Mouse (Mus musculus): ENCODE data around the gene C2cd5. TPM values are rescaled to one million over a fixed set of nuclear protein-coding genes. Genes with fewer than 3 reads are reported as not detected.

C2cd5 gene
- total and polyA plus RNA-seq, 2 experiments from 2014 or later: 22.9 to 41.4 TPM

DNA sequence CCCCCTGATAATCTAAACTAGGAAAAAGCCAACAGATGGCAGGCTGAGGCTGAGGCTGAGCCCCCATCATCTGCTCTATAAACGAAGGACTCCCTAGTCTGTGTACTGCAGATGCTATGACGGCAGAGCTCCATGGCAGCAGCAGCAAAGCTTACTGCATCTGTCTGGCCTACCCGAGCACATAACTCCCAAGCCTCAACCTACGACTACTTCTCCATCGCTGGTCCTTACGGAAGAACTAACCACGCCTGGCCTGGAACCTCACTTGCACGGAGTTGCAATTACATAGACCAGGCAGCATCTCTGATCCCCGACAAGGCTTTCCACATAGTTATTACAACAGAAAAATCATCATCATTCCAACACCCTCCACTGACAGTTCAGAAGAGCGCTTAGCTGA is 23.5 kb downstream of the C2cd5 start:
- Histone ChIP-seq H3K9me3 (ENCODE audit: low read length) (no peaks in the 10 kb centered on the region), H3K36me3 (ENCODE audit: insufficient read depth, low read length) (peaks cover 39% of the 10 kb centered on the region), H3K9ac (replicated peaks; ENCODE audit: low read length, poor library complexity, severe bottlenecking) (no peak overlapping the region), H3K4me3 (ENCODE audit: low read depth, low read length) (no peak overlapping the region), H3K4me2 (ENCODE audit: low read depth, low read length, poor library complexity, severe bottlenecking) (no peak overlapping the region), H3K4me1 (ENCODE audit: insufficient read depth, low read length) (no peaks in the 10 kb centered on the region), H3K27me3 (ENCODE audit: insufficient read depth, low read length) (no peaks in the 10 kb centered on the region), H3K27ac (ENCODE audit: low read depth, low read length) (no peak overlapping the region)
- no peak for TF ChIP-seq CTCF (IDR thresholded peaks at IDR 0.05)
- WGBS: 94% methylated on average over 10 of the region's 10 CpGs
- ATAC-seq (ENCODE audit: low FRiP score) (no peak), DNase-seq (ENCODE audit: low spot score) (no peak)

GRCm38 (mm10) chr6:143073914-143074313 is 26.0 kb downstream of the C2cd5 start:
- Histone ChIP-seq H3K36me3 (ENCODE audit: insufficient read depth, low read length) (peaks cover 36% of the 10 kb centered on the region), H3K27ac (ENCODE audit: low read depth, low read length) (no peak overlapping the region), H3K4me2 (ENCODE audit: low read depth, low read length, poor library complexity, severe bottlenecking) (no peak overlapping the region), H3K9ac (replicated peaks; ENCODE audit: low read length, poor library complexity, severe bottlenecking) (no peak overlapping the region), H3K4me3 (ENCODE audit: low read depth, low read length) (no peak overlapping the region), H3K27me3 (ENCODE audit: insufficient read depth, low read length) (no peaks in the 10 kb centered on the region), H3K4me1 (ENCODE audit: insufficient read depth, low read length) (no peaks in the 10 kb centered on the region), H3K9me3 (ENCODE audit: low read length) (no peaks in the 10 kb centered on the region)
- no peak for TF ChIP-seq CTCF (IDR thresholded peaks at IDR 0.05)
- DNase-seq (ENCODE audit: low spot score) (no peak), ATAC-seq (ENCODE audit: low FRiP score) (no peak)
- 99% methylated on average over 1 of the region's 1 CpGs for WGBS

DNA sequence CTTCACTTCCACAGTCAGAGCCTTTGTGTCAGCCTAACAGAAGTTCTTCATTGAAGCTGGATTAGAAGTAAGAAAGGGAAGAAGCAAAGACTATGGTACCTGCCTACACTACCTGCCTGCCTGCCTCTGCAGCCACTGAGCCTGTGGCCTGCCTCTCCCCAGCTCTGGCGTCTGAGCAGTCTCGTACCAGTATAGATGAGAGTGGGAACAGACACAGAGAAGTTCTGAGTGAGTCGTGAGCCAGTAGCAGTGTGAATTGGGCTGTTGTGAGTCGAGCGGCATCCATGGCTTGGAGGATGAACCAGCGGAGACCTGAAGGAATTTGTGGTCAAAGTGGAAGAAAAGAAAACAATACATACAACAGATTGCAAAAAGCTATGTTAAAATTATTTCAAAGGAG is 26.5 kb downstream of the C2cd5 start:
- Histone ChIP-seq H3K4me2 (ENCODE audit: low read depth, low read length, poor library complexity, severe bottlenecking) (no peak overlapping the region), H3K4me1 (ENCODE audit: insufficient read depth, low read length) (no peaks in the 10 kb centered on the region), H3K27me3 (ENCODE audit: insufficient read depth, low read length) (no peaks in the 10 kb centered on the region), H3K9me3 (ENCODE audit: low read length) (no peaks in the 10 kb centered on the region), H3K27ac (ENCODE audit: low read depth, low read length) (no peak overlapping the region), H3K9ac (replicated peaks; ENCODE audit: low read length, poor library complexity, severe bottlenecking) (no peak overlapping the region), H3K36me3 (ENCODE audit: insufficient read depth, low read length) (peaks cover 31% of the 10 kb centered on the region), H3K4me3 (ENCODE audit: low read depth, low read length) (no peak overlapping the region)
- TF ChIP-seq CTCF (IDR thresholded peaks at IDR 0.05): no peak
- no peak for ATAC-seq (ENCODE audit: low FRiP score)
- 90% methylated on average over 6 of the region's 6 CpGs for whole genome bisulfite sequencing
- no peak for DNase-seq (ENCODE audit: low spot score)

DNA sequence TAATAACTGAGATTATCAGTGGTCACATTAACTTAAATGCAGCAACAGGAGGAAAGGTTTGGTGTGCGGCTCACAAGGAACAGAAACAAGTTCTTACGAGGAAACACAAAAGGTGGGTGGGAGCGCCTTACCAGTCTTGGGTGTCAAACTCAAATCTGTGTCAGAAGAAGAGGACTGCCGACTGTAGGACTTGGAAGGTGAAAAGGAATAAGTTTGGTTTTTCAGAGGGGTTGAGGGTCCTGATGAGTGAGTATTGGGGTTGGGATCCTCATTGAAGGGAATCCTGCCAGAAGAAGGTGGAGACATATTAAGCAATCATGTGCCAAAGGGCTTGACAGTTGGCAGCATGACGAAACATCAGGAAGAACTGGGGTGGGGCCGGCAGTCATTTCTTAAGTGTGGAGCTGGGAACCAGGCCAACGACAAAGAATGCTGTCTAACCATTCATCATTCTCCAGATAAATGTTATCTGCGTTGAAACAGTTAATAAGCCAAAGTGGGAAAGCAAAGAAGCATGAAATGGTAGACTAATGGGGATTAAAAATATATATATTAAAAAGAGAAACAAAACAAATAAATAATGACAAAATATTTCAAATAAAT is 27.4 kb downstream of the C2cd5 start:
- no peaks in the 10 kb centered on the region for H3K4me1 ChIP-seq (ENCODE audit: insufficient read depth, low read length)
- no peak overlapping the region for H3K4me2 ChIP-seq (ENCODE audit: low read depth, low read length, poor library complexity, severe bottlenecking)
- no peak overlapping the region for H3K9ac ChIP-seq (replicated peaks; ENCODE audit: low read length, poor library complexity, severe bottlenecking)
- no peak for ATAC-seq (ENCODE audit: low FRiP score)
- H3K9me3 ChIP-seq (ENCODE audit: low read length): no peaks in the 10 kb centered on the region
- H3K36me3 ChIP-seq (ENCODE audit: insufficient read depth, low read length): peaks cover 23% of the 10 kb centered on the region
- WGBS: 78% methylated on average over 8 of the region's 8 CpGs
- H3K27ac ChIP-seq (ENCODE audit: low read depth, low read length): no peak overlapping the region
- H3K4me3 ChIP-seq (ENCODE audit: low read depth, low read length): no peak overlapping the region
- no peaks in the 10 kb centered on the region for H3K27me3 ChIP-seq (ENCODE audit: insufficient read depth, low read length)
- DNase-seq (ENCODE audit: low spot score): no peak
- TF ChIP-seq CTCF (IDR thresholded peaks at IDR 0.05): no peak

DNA sequence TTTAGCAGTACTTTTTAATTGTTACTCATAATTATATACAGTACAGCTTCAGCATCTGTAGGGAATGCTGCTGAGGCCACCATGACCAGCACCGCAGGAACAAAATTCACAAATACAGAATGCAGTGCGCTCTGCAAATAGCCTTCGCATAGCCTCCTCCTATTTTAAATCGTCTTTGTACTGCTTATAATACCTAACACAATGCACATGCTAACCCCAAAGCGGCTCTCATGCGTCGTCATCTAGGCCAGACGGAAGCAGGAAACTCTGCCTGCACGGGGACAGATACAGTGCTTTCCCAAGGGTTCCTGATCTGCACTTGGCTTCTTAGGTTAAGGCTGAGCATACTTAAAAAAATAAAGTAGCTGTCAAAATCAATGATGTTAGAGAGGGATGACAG is 29.2 kb downstream of the C2cd5 start:
- no peak overlapping the region for H3K4me2 ChIP-seq (ENCODE audit: low read depth, low read length, poor library complexity, severe bottlenecking)
- no peaks in the 10 kb centered on the region for H3K9me3 ChIP-seq (ENCODE audit: low read length)
- no peaks in the 10 kb centered on the region for H3K27me3 ChIP-seq (ENCODE audit: insufficient read depth, low read length)
- DNase-seq (ENCODE audit: low spot score) (no peak), ATAC-seq (ENCODE audit: low FRiP score) (no peak)
- H3K9ac ChIP-seq (replicated peaks; ENCODE audit: low read length, poor library complexity, severe bottlenecking): no peak overlapping the region
- no peaks in the 10 kb centered on the region for H3K4me1 ChIP-seq (ENCODE audit: insufficient read depth, low read length)
- 75% methylated on average over 9 of the region's 9 CpGs for WGBS
- peaks cover 15% of the 10 kb centered on the region for H3K36me3 ChIP-seq (ENCODE audit: insufficient read depth, low read length)
- no peak overlapping the region for H3K4me3 ChIP-seq (ENCODE audit: low read depth, low read length)
- TF ChIP-seq CTCF (IDR thresholded peaks at IDR 0.05): no peak
- no peak overlapping the region for H3K27ac ChIP-seq (ENCODE audit: low read depth, low read length)

GRCm38 (mm10) chr6:143070019-143070418 is 29.9 kb downstream of the C2cd5 start:
- no peak for TF ChIP-seq CTCF (IDR thresholded peaks at IDR 0.05)
- Histone ChIP-seq H3K4me1 (ENCODE audit: insufficient read depth, low read length) (no peaks in the 10 kb centered on the region), H3K36me3 (ENCODE audit: insufficient read depth, low read length) (peaks cover 15% of the 10 kb centered on the region), H3K4me3 (ENCODE audit: low read depth, low read length) (no peak overlapping the region), H3K4me2 (ENCODE audit: low read depth, low read length, poor library complexity, severe bottlenecking) (no peak overlapping the region), H3K27ac (ENCODE audit: low read depth, low read length) (no peak overlapping the region), H3K27me3 (ENCODE audit: insufficient read depth, low read length) (no peaks in the 10 kb centered on the region), H3K9ac (replicated peaks; ENCODE audit: low read length, poor library complexity, severe bottlenecking) (no peak overlapping the region), H3K9me3 (ENCODE audit: low read length) (no peaks in the 10 kb centered on the region)
- no peak for DNase-seq (ENCODE audit: low spot score)
- 83% methylated on average over 5 of the region's 5 CpGs for WGBS
- ATAC-seq (ENCODE audit: low FRiP score): no peak

All from midbrain, postnatal 0 days (tissue).